Mouse (Mus musculus) heart, embryonic 11.5 days (tissue): ENCODE results near the gene Sult6b2. TPM values are rescaled to one million over a fixed set of nuclear protein-coding genes. Genes with fewer than 3 reads are reported as not detected.

Source experiments
- ATAC-seq: fragments of 200-750 bp; cut with Nextera tagmentation; replicated peaks from 2 replicates; pipeline ENCODE4 v1.8.0; 2017; ENCODE audit warnings: moderate library complexity; ENCODE audit not compliant: insufficient number of reproducible peaks, low FRiP score, low TSS enrichment
- H3K27ac ChIP-seq: fragments of 300-500 bp; sonication (generic); 2 replicates; pipeline ENCODE4 v1.5.1; 2014; ENCODE audit warnings: mild to moderate bottlenecking, low read depth, low read length
- H3K27me3 ChIP-seq: fragments of 300-500 bp; sonication (generic); 2 replicates; pipeline ENCODE4 v1.6.1; 2014; ENCODE audit warnings: mild to moderate bottlenecking, low read length, mixed read lengths; ENCODE audit not compliant: control insufficient read depth, insufficient read depth
- H3K36me3 ChIP-seq: fragments of 300-500 bp; sonication (generic); 2 replicates; pipeline ENCODE4 v1.6.1; 2014; ENCODE audit warnings: mild to moderate bottlenecking, low read length, moderate library complexity, mixed read lengths; ENCODE audit not compliant: control insufficient read depth, insufficient read depth
- H3K4me1 ChIP-seq: fragments of 300-500 bp; sonication (generic); 2 replicates; pipeline ENCODE4 v1.6.1; 2014; ENCODE audit warnings: low read length; ENCODE audit not compliant: control insufficient read depth, insufficient read depth
- H3K4me2 ChIP-seq: fragments of 300-500 bp; sonication (generic); 2 replicates; pipeline ENCODE4 v1.6.1; 2014; ENCODE audit warnings: mild to moderate bottlenecking, moderate library complexity
- H3K4me3 ChIP-seq: fragments of 300-500 bp; sonication (generic); 2 replicates; pipeline ENCODE4 v1.5.1; 2014; ENCODE audit warnings: low read depth, low read length
- H3K9ac ChIP-seq: fragments of 300-500 bp; sonication (generic); 2 replicates; pipeline ENCODE4 v1.6.1; 2014; ENCODE audit warnings: mild to moderate bottlenecking, low read depth, low read length, moderate library complexity
- H3K9me3 ChIP-seq: fragments of 300-500 bp; sonication (generic); replicated peaks from 2 replicates; pipeline ENCODE4 v1.6.1; 2016; ENCODE audit warnings: low read length; ENCODE audit not compliant: control insufficient read depth
- WGBS: fragments of 180-500 bp; shearing (Covaris S2); extraction: QIAGEN DNeasy Blood & Tissue Kit; methylation state at CpG from one replicate; pipeline ENCODE4 v1.1.7; 2014; ENCODE audit not compliant: insufficient replicate concordance; 5-methylcytosine and 5-hydroxymethylcytosine counted together
- polyA plus RNA-seq: library from polyadenylated mRNA; unstranded; fragments of >200 nt; fragmentation: Nextera tagmentation; extraction: Ambion mirVana; gene quantifications from 2 replicates; pipeline ENCODE4 v1.2.1, GENCODE M21; 2014

The Sult6b2 gene
- polyA plus RNA-seq, 1 experiment from 2014 or later, result 0.14 TPM

GRCm38 (mm10) chr6:142748057-142748708, 56.1 kb downstream of the Sult6b2 start:
- no peak for ATAC-seq
- no peak overlapping the region for H3K4me3 ChIP-seq
- no peak overlapping the region for H3K9ac ChIP-seq
- H3K4me2 ChIP-seq, result peak overlapping the region; percentile 33
- H3K4me1 ChIP-seq, result peaks cover 6% of the 10 kb centered on the region
- 35% methylated on average over 8 of the region's 8 CpGs for WGBS
- H3K9me3 ChIP-seq, result no peaks in the 10 kb centered on the region
- peak overlapping the region; percentile 46; the same call in 1 of the 2 replicates for H3K27ac ChIP-seq
- H3K36me3 ChIP-seq, result no peaks in the 10 kb centered on the region
- no peaks in the 10 kb centered on the region for H3K27me3 ChIP-seq

GRCm38 (mm10) chr6:142747165-142747564, 57.1 kb downstream of the Sult6b2 start:
- 76% methylated on average over 2 of the region's 2 CpGs for WGBS
- Histone ChIP-seq H3K9me3 (no peaks in the 10 kb centered on the region), H3K27ac (no peak overlapping the region), H3K4me2 (no peak overlapping the region), H3K27me3 (no peaks in the 10 kb centered on the region), H3K9ac (no peak overlapping the region), H3K4me3 (no peak overlapping the region), H3K36me3 (no peaks in the 10 kb centered on the region), H3K4me1 (peaks cover 6% of the 10 kb centered on the region)
- no peak for ATAC-seq

- Histone ChIP-seq H3K4me1 (peaks cover 6% of the 10 kb centered on the region), H3K9ac (no peak overlapping the region), H3K4me2 (no peak overlapping the region), H3K9me3 (no peaks in the 10 kb centered on the region), H3K4me3 (no peak overlapping the region), H3K36me3 (no peaks in the 10 kb centered on the region), H3K27ac (no peak overlapping the region), H3K27me3 (no peaks in the 10 kb centered on the region)
- WGBS, result 78% methylated on average over 7 of the region's 7 CpGs
- ATAC-seq, result no peak
Observed at GRCm38 (mm10) chr6:142746765-142747164, 57.5 kb downstream of the Sult6b2 start.

GRCm38 (mm10) chr6:142745484-142745883, 58.8 kb downstream of the Sult6b2 start:
- ATAC-seq, result no peak
- 88% methylated on average over 5 of the region's 5 CpGs for WGBS
- Histone ChIP-seq H3K4me1 (peaks cover 6% of the 10 kb centered on the region), H3K27ac (no peak overlapping the region), H3K4me3 (no peak overlapping the region), H3K36me3 (no peaks in the 10 kb centered on the region), H3K27me3 (no peaks in the 10 kb centered on the region), H3K9me3 (no peaks in the 10 kb centered on the region), H3K4me2 (no peak overlapping the region), H3K9ac (no peak overlapping the region)

- Histone ChIP-seq H3K27me3 (no peaks in the 10 kb centered on the region), H3K4me1 (peaks cover 1% of the 10 kb centered on the region), H3K36me3 (no peaks in the 10 kb centered on the region), H3K27ac (no peak overlapping the region), H3K9ac (no peak overlapping the region), H3K4me3 (no peak overlapping the region), H3K4me2 (no peak overlapping the region), H3K9me3 (no peaks in the 10 kb centered on the region)
- 58% methylated on average over 4 of the region's 4 CpGs for WGBS
- ATAC-seq, result no peak
Observed at GRCm38 (mm10) chr6:142743193-142743592, 61.1 kb downstream of the Sult6b2 start.

- Histone ChIP-seq H3K4me2 (no peak overlapping the region), H3K9ac (no peak overlapping the region), H3K27ac (no peak overlapping the region), H3K9me3 (no peaks in the 10 kb centered on the region), H3K27me3 (no peaks in the 10 kb centered on the region), H3K36me3 (no peaks in the 10 kb centered on the region), H3K4me3 (no peak overlapping the region), H3K4me1 (0 out of 2 replicates have a peak, but pooled peaks cover 3% of the 10 kb centered on the region)
- no peak for ATAC-seq
- WGBS, result 87% methylated on average over 6 of the region's 6 CpGs
Observed at GRCm38 (mm10) chr6:142741763-142742162, 62.5 kb downstream of the Sult6b2 start.

GRCm38 (mm10) chr6:142738637-142739036, 65.7 kb downstream of the Sult6b2 start:
- H3K27ac ChIP-seq, result no peak overlapping the region
- no peak overlapping the region for H3K9ac ChIP-seq
- ATAC-seq, result no peak
- H3K4me3 ChIP-seq, result no peak overlapping the region
- no peak overlapping the region for H3K4me2 ChIP-seq
- H3K27me3 ChIP-seq, result no peaks in the 10 kb centered on the region
- H3K9me3 ChIP-seq, result no peaks in the 10 kb centered on the region
- WGBS, result 79% methylated on average over 6 of the region's 6 CpGs
- H3K36me3 ChIP-seq, result no peaks in the 10 kb centered on the region
- H3K4me1 ChIP-seq, result 0 out of 2 replicates have a peak, but pooled peaks cover 3% of the 10 kb centered on the region

- Histone ChIP-seq H3K4me3 (no peak overlapping the region), H3K9ac (no peak overlapping the region), H3K4me1 (0 out of 2 replicates have a peak, but pooled peaks cover 3% of the 10 kb centered on the region), H3K27ac (no peak overlapping the region), H3K36me3 (no peaks in the 10 kb centered on the region), H3K9me3 (no peaks in the 10 kb centered on the region), H3K27me3 (no peaks in the 10 kb centered on the region), H3K4me2 (no peak overlapping the region)
- ATAC-seq, result no peak
- 82% methylated on average over 2 of the region's 2 CpGs for WGBS
Observed at GRCm38 (mm10) chr6:142738225-142738624, 66.1 kb downstream of the Sult6b2 start.
